Mouse (Mus musculus) CH12.LX (cell line): Measurements from ENCODE around the gene Bcor. TPM values are rescaled to one million over a fixed set of nuclear protein-coding genes. Genes with fewer than 3 reads are reported as not detected.

Experiments
- DNase-seq: peaks from one replicate; pipeline ENCODE4 v3.0.0-alpha.2; 2013; ENCODE audit errors: extremely low read depth
- H3K27ac ChIP-seq: 2 replicates; pipeline ENCODE4 v1.5.1; 2012; ENCODE audit warnings: low read depth, mild to moderate bottlenecking, control low read depth, moderate library complexity; ENCODE audit not compliant: insufficient read depth
- H3K27me3 ChIP-seq: replicated peaks from 2 replicates; pipeline ENCODE3; 2012; ENCODE audit warnings: inconsistent platforms
- H3K36me3 ChIP-seq, 2 experiments: replicated peaks in 1 of 2; 2 replicates each; pipeline versions ENCODE3 to v1.6.1; 2012; ENCODE audit warnings: inconsistent platforms in 1 of 2, low read length in 1 of 2, mild to moderate bottlenecking in 1 of 2, mixed read lengths in 1 of 2, moderate library complexity in 1 of 2; ENCODE audit not compliant: control insufficient read depth in 1 of 2, insufficient read depth in 1 of 2
- H3K4me1 ChIP-seq, 2 experiments: 2 replicates each; pipeline ENCODE4 v1.6.1; 2012; ENCODE audit warnings: inconsistent platforms in 1 of 2, moderate library complexity in 1 of 2; ENCODE audit not compliant: insufficient read depth in 2 of 2, control insufficient read depth in 1 of 2
- H3K4me2 ChIP-seq: 2 replicates; pipeline ENCODE4 v1.6.1; 2012; ENCODE audit warnings: low read depth, mild to moderate bottlenecking, control low read depth; ENCODE audit not compliant: poor library complexity, insufficient read depth, severe bottlenecking
- H3K4me3 ChIP-seq, 3 experiments: fragments of 150-350 bp in 1 of 3; sonication (generic) in 1 of 3; replicated peaks in 1 of 3; 2 replicates each; pipeline versions ENCODE3 to v1.5.1; 2011 to 2012; ENCODE audit warnings: low read depth in 2 of 3, low read length in 2 of 3, mild to moderate bottlenecking in 2 of 3, moderate library complexity in 2 of 3, control low read depth in 1 of 3, improper control_type of control experiment in 1 of 3, inconsistent platforms in 1 of 3, mixed read lengths in 1 of 3; ENCODE audit not compliant: poor library complexity in 1 of 3
- H3K79me2 ChIP-seq: replicated peaks from 2 replicates; pipeline ENCODE4 v1.6.1; 2012; ENCODE audit warnings: mild to moderate bottlenecking, moderate library complexity; ENCODE audit not compliant: control insufficient read depth, poor library complexity, insufficient read depth, severe bottlenecking; ENCODE audit errors: extremely low read depth
- H3K9ac ChIP-seq: 2 replicates; pipeline ENCODE4 v1.6.1; 2012; ENCODE audit warnings: low read depth, mild to moderate bottlenecking, control low read depth, moderate library complexity; ENCODE audit not compliant: insufficient read depth
- H3K9me3 ChIP-seq: replicated peaks from 2 replicates; pipeline ENCODE3; 2012; ENCODE audit warnings: low read length, inconsistent platforms, mixed read lengths
- BHLHE40 ChIP-seq: IDR thresholded peaks from 2 replicates; pipeline ENCODE4 v1.6.1; 2011; ENCODE audit warnings: mild to moderate bottlenecking, low read depth, low read length, improper control_type of control experiment
- CHD1 ChIP-seq: IDR thresholded peaks from 2 replicates; pipeline ENCODE4 v1.6.1; 2012; ENCODE audit warnings: low read depth, low read length, improper control_type of control experiment, inconsistent platforms
- CTCF ChIP-seq, 2 experiments: IDR thresholded peaks in 1 of 2; conservative IDR thresholded peaks in 1 of 2; 2 replicates each; pipeline ENCODE4 v1.5.1; 2011 to 2012; ENCODE audit warnings: low read depth in 2 of 2, low read length in 2 of 2, improper control_type of control experiment in 1 of 2, inconsistent platforms in 1 of 2, mild to moderate bottlenecking in 1 of 2, moderate library complexity in 1 of 2
- EP300 ChIP-seq: IDR thresholded peaks from 2 replicates; pipeline ENCODE4 v1.6.1; 2011; ENCODE audit warnings: low read length, improper control_type of control experiment
- KAT2A ChIP-seq: IDR thresholded peaks from 2 replicates; pipeline ENCODE4 v1.6.1; 2012; ENCODE audit warnings: low read length, improper control_type of control experiment, inconsistent platforms; ENCODE audit not compliant: insufficient replicate concordance
- MAFK ChIP-seq: IDR thresholded peaks from 2 replicates; pipeline ENCODE4 v1.6.1; 2011; ENCODE audit warnings: low read length, improper control_type of control experiment; ENCODE audit not compliant: insufficient replicate concordance
- MEF2A ChIP-seq: IDR thresholded peaks from 2 replicates; pipeline ENCODE4 v1.6.1; 2014; ENCODE audit warnings: low read depth, mild to moderate bottlenecking, inconsistent platforms, low read length, improper control_type of control experiment, borderline replicate concordance
- MYC ChIP-seq: IDR thresholded peaks from 2 replicates; pipeline ENCODE4 v1.6.1; 2011; ENCODE audit warnings: low read depth, mild to moderate bottlenecking, improper control_type of control experiment, low read length
- NELFE ChIP-seq: IDR thresholded peaks from 2 replicates; pipeline ENCODE4 v1.6.1; 2011; ENCODE audit warnings: low read depth, low read length, improper control_type of control experiment
- NRF1 ChIP-seq: IDR thresholded peaks from 2 replicates; pipeline ENCODE4 v1.6.1; 2014; ENCODE audit warnings: low read depth, mild to moderate bottlenecking, inconsistent platforms, low read length, improper control_type of control experiment, moderate library complexity
- POLR2A ChIP-seq: IDR thresholded peaks from 2 replicates; pipeline ENCODE4 v1.6.1; 2011; ENCODE audit warnings: low read depth, mild to moderate bottlenecking, improper control_type of control experiment, low read length
- SIN3A ChIP-seq: IDR thresholded peaks from 2 replicates; pipeline ENCODE4 v1.6.1; 2012; ENCODE audit warnings: low read length, improper control_type of control experiment, inconsistent platforms
- TCF12 ChIP-seq: IDR thresholded peaks from 2 replicates; pipeline ENCODE4 v1.6.1; 2014; ENCODE audit warnings: low read depth, mild to moderate bottlenecking, inconsistent platforms, low read length, improper control_type of control experiment
- UBTF ChIP-seq: IDR thresholded peaks from 2 replicates; pipeline ENCODE4 v1.6.1; 2012; ENCODE audit warnings: low read depth, mild to moderate bottlenecking, inconsistent platforms, low read length, improper control_type of control experiment, moderate library complexity
- USF2 ChIP-seq: conservative IDR thresholded peaks from 2 replicates; pipeline ENCODE4 v1.6.1; 2011; ENCODE audit warnings: low read depth, low read length, improper control_type of control experiment
- ZC3H11A ChIP-seq: IDR thresholded peaks from 2 replicates; pipeline ENCODE4 v1.6.1; 2012; ENCODE audit warnings: low read depth, mild to moderate bottlenecking, inconsistent platforms, low read length, improper control_type of control experiment
- ZKSCAN1 ChIP-seq: IDR thresholded peaks from 2 replicates; pipeline ENCODE4 v1.6.1; 2012; ENCODE audit warnings: low read depth, inconsistent platforms, low read length, improper control_type of control experiment, borderline replicate concordance
- ZMIZ1 ChIP-seq: IDR thresholded peaks from 2 replicates; pipeline ENCODE4 v1.6.1; 2012; ENCODE audit warnings: low read depth, mild to moderate bottlenecking, inconsistent platforms, low read length, improper control_type of control experiment
- dilution Hi-C: fragments of 300-500 bp; cut with MboI; formaldehyde crosslinking; loops from 2 replicates; pipeline ENCODE4 v1.14.3; 2020; ENCODE audit warnings: low sequenced_read_pairs; ENCODE audit not compliant: extremely low pct_unique_long_range_greater_than_20kb, extremely low pct_ligation_motif_present
- in situ Hi-C: fragments of 300-500 bp; cut with MboI; formaldehyde crosslinking; loops from 3 replicates; pipeline ENCODE4 v1.14.3; 2019; ENCODE audit warnings: low sequenced_read_pairs, low pct_ligation_motif_present, low pct_unique_long_range_greater_than_20kb, mixed read lengths
- polyA plus RNA-seq: library from polyadenylated mRNA; unstranded; fragments of >175 nt; gene quantifications from 2 replicates; pipeline ENCODE4 v1.2.1, GENCODE M21; 2012; ENCODE audit warnings: low read depth; ENCODE audit not compliant: insufficient read length
- total RNA-seq, 2 experiments: library from RNA; depleted of rRNA; stranded (reverse); fragments of 300-350 nt in 1 of 2; fragments of >200 nt in 1 of 2; gene quantifications; 2 replicates each; pipeline ENCODE4 v1.2.3; 2012 to 2014

The Bcor gene
- total and polyA plus RNA-seq, 3 experiments = 14.3 to 41.1 (median 33.8) TPM

- Histone ChIP-seq H3K9ac (no peak overlapping the region), H3K4me3 (no peak overlapping the region), H3K9me3 (no peaks in the 10 kb centered on the region), H3K27me3 (no peaks in the 10 kb centered on the region), H3K4me1 (peaks cover 22 to 31% of the 10 kb centered on the region in 2 experiments), H3K79me2 (no peaks in the 10 kb centered on the region), H3K36me3 (no peaks in the 10 kb centered on the region), H3K4me2 (no peak overlapping the region), H3K27ac (no peak overlapping the region)
- no peak for TF ChIP-seq UBTF
- no peak for DNase-seq
- in situ Hi-C loops (loop anchor here (10.0 to 25.0 kb wide), 3 partner anchors 120 to 367 kb away; no protein-coding TSS in a partner anchor), dilution Hi-C loops (no loop called here)
Observed at GRCm38 (mm10) chrX:12004416-12004815, 155.7 kb downstream of the Bcor start.

GRCm38 (mm10) chrX:12003947-12004346 is 156.2 kb downstream of the Bcor start:
- in situ Hi-C loops = loop anchor here (10.0 to 25.0 kb wide), 3 partner anchors 119 to 367 kb away; no protein-coding TSS in a partner anchor
- Histone ChIP-seq H3K4me3 (no peak overlapping the region), H3K4me1 (peaks cover 22 to 31% of the 10 kb centered on the region in 2 experiments), H3K27ac (no peak overlapping the region), H3K27me3 (no peaks in the 10 kb centered on the region), H3K36me3 (no peaks in the 10 kb centered on the region), H3K79me2 (no peaks in the 10 kb centered on the region), H3K4me2 (no peak overlapping the region), H3K9ac (no peak overlapping the region), H3K9me3 (no peaks in the 10 kb centered on the region)
- no peak for DNase-seq
- TF ChIP-seq NELFE (no peak), CTCF (conservative IDR thresholded peaks at IDR 0.05 in 1 of 2, IDR thresholded peaks at IDR 0.05 in 1 of 2; ENCODE audit: low read depth in 2 of 2, low read length in 2 of 2) (no peak), SIN3A (no peak), MAFK (no peak), USF2 (no peak), KAT2A (no peak), TCF12 (no peak), NRF1 (no peak), BHLHE40 (no peak), UBTF (no peak), POLR2A (no peak), MYC (no peak), EP300 (no peak), ZC3H11A (no peak), ZMIZ1 (no peak), MEF2A (no peak), ZKSCAN1 (no peak), CHD1 (no peak)
- dilution Hi-C loops = no loop called here
